Mouse (Mus musculus): ENCODE data around the gene Filip1l. TPM values are rescaled to one million over a fixed set of nuclear protein-coding genes. Genes with fewer than 3 reads are reported as not detected.
"Not testable (repeated sequence)": the region's sequence is repeated elsewhere in the genome, so short reads cannot be mapped to it uniquely, and the experiment has no call there.

Gene Filip1l
- total RNA-seq, 2 experiments from 2014 or later: 3.5 to 5.1 TPM

DNA sequence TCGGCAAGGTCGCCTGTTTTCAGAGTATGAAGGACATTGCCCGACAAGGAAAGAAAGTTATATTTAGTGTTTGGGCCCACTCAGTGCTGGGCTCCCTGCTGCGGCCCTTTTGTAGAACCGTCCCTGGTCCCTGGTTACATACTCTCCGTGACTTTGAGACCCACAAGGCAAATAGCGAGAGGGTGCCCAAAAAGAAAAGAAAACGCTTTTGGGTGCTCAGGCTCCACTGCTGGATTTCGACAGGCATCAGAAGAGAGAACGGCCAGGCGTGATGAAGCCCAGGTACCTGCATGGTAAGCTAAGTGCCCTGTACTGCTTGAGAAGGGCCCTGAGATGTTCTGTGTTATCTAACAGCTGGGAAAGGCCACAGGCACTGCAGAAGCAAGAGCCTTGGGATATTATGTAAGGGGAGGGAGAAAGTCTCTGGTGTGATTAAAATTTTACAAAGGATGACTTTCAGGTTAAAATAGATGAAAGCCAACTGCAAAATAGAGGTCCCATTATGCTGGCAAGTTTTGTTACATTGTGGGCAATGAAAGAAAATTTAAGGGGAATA is 351 bp downstream of the Filip1l start:
- no peak for DNase-seq (ENCODE audit: low spot score in 2 of 2)

GRCm38 (mm10) chr16:57353932-57354331 is 1.0 kb downstream of the Filip1l start:
- DNase-seq (ENCODE audit: low spot score in 2 of 2): no peak

- no peak for DNase-seq (ENCODE audit: low spot score in 2 of 2)
Observed at GRCm38 (mm10) chr16:57356454-57356853, 3.6 kb downstream of the Filip1l start.

GRCm38 (mm10) chr16:57357011-57357410 is 4.1 kb downstream of the Filip1l start:
- no peak for DNase-seq (ENCODE audit: low spot score in 2 of 2)

DNA sequence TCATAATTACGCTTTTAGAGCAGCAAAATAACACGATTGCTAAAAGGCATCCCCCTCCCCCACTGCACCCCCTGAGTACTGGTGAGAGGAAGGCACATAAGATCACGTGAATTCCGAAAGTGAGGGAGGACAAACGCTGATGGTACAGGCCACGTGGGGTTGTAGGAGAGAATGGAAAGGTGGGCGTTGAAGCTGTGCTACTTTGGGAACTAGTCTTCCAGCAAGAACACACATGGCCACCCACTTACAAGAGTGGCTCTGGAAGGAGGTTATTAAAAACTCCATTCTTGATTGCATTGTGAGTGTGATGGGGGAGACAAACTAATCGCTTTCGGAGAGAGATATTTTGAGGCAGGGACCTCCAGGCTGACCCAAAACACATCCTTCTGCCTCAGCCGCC is 6.4 kb downstream of the Filip1l start:
- no peak for DNase-seq (ENCODE audit: low spot score in 2 of 2)

- no peak for DNase-seq (ENCODE audit: low spot score in 2 of 2)
Observed at GRCm38 (mm10) chr16:57360785-57361184, 7.9 kb downstream of the Filip1l start.

DNA sequence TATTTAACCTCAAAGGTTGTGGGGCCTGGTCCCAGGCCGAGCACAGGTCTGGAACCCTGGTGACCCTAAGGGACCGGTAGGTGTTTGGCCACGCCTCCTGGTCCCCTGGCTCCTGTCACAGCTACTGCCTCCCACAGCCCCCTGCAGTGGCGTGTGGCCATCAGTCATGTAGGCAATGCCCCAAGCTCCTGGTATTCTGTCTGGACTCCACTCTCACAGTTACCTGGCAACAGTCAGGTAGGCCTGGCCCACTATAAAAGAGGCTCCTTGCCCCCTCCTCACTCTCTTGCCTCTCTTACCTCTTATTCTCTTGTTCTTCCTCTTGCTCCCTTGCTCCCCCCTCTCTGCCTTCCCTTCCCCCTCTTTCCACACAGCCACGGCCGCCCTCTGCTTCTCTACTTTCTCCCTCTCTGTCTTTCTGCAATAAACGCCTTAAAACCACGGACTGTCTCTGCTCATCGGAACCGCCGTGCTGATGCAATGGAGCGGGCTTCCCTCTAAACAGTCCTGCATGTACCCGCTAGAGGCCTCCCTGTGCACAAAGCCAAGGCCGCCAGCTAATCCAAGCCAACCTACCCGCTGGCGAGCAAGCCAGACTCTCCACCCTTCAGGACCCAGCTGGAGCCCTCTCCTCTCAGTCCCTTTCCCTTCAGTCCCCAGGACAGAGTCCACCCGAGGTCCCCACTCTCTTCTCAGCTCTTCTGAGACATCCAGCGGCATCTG is 9.9 kb downstream of the Filip1l start:
- DNase-seq (ENCODE audit: low spot score in 2 of 2): peak; percentile 36 to 60

- no peak for DNase-seq (ENCODE audit: low spot score in 2 of 2)
Observed at GRCm38 (mm10) chr16:57364498-57364897, 11.6 kb downstream of the Filip1l start.

GRCm38 (mm10) chr16:57366141-57366540 is 13.2 kb downstream of the Filip1l start:
- no peak for DNase-seq (ENCODE audit: low spot score in 2 of 2)

DNA sequence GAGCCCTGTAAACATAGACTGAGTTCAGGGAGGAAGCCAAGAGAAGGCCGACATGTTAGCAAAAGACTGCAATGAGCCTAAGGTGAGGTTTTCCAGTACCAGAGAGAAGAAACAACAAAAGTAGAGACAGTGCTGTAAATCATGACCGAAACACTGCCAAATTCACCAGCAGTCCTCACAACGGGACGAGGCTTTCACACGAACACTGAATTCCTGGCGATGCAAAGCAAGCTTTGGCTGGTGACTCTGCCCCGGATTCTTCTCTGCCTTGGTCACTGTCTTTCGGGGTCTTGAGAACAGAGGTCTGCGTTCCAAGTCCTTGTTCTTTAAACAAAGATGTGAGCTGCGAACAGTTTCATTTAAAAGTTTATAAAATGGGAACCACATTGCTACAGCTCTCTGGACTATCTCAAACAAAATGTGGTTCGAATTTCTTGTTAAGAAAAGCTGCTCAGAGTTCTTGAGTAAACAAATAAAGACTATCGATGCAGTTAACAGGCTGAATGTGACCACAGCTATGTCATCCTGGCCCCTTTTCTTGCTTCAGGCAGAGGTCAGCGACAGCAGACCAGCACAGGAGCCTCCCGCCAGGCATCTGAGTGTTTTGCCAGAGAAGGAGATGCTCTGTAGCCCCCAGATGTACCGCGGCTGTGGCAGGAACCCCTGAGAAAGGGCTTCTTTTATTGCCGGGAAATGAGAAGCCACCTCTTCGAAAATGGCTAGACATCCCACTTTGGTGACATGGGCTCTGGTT is 14.2 kb downstream of the Filip1l start:
- no peak for DNase-seq (ENCODE audit: low spot score in 2 of 2)

GRCm38 (mm10) chr16:57369846-57370496 is 17.1 kb downstream of the Filip1l start:
- DNase-seq (ENCODE audit: low spot score in 2 of 2): no peak

- DNase-seq (ENCODE audit: low spot score in 2 of 2): no peak
Observed at GRCm38 (mm10) chr16:57372156-57372555, 19.3 kb downstream of the Filip1l start.

DNA sequence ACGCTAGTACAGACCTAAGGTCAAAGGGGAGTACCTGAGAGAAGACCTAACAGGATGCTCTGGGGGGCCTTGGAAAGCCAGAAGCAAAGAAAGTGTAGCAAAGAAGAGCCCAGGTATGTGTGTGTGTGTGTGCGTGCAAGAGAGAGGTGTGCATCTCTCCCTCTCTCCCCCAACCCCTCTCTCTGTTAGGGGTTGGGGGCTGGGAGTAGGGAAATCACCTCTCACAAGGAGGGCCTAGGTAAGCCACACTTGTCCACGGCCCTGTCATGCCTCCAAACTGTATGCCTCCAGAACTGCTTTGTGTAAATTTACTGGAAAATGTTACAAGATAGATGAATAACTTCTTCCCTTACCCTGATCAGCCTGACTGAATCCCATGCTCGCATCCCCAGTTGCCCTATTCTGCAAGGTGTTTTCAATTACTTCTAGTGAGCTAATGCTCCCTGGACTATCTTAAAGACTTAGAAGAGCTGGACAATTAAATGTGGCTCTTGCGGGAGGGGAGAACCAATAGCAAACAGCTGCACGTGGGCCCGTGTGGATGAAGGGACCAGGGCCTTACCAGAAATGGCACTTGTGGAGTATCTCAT is 22.4 kb downstream of the Filip1l start:
- DNase-seq (ENCODE audit: low spot score in 2 of 2): no peak

- DNase-seq (ENCODE audit: low spot score in 2 of 2): no peak
Observed at GRCm38 (mm10) chr16:57378631-57379330, 25.9 kb downstream of the Filip1l start.

DNA sequence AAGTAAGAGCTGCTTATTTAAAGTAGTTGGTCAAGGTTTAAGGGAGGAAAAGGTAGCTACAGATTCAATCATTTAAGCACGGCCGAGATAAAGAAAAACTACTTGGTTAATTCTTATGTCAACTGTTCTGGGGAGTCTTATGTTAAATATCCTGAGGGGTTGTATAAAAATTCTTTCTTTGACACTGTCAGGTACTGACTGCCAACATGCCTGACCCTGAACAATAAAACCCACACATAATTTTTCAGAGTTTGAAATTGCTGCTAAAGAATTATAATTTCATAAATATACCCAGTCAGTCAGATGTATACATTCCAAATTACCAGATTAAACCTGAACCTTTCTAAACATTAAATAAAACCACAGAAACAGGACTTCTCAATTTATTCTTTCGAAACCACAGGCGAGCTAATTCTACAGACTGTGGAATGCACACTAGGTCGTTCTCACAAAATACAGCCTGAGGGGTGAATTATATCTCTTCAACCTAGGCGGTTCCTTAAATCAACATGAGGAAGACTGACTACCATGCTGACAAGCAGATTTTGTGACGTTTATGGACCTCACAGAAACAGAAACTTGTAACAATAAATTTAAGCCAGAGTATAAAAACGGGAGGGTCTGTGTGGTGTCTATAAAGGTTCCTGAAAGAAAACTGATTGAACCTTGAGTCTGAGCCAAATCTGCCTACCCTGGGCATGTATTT is 30.5 kb downstream of the Filip1l start:
- no peak for DNase-seq (ENCODE audit: low spot score in 2 of 2)

DNA sequence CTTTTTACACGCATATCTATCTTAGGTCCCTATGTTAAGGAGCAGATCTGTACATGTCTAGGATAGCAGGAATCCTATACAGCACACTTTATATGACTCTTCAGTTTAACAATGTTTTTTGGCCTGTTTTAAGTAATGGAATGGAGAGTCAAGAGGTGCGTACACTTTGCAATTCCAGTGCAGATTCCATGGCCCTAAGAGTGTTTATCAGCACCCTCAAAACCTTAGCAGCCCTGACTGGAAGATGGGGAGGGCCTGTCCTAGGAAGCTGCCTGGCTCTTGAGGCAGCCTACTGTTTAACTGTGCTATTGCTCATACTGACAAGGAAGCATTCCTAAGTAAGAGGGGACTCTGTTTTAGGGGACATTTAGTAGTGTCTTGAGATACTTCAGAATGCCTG is 31.4 kb downstream of the Filip1l start:
- DNase-seq (ENCODE audit: low spot score in 2 of 2): no peak

- peak; percentile 26 to 68 for DNase-seq (ENCODE audit: low spot score in 2 of 2)
Observed at GRCm38 (mm10) chr16:57389566-57390251, 36.8 kb downstream of the Filip1l start.

DNA sequence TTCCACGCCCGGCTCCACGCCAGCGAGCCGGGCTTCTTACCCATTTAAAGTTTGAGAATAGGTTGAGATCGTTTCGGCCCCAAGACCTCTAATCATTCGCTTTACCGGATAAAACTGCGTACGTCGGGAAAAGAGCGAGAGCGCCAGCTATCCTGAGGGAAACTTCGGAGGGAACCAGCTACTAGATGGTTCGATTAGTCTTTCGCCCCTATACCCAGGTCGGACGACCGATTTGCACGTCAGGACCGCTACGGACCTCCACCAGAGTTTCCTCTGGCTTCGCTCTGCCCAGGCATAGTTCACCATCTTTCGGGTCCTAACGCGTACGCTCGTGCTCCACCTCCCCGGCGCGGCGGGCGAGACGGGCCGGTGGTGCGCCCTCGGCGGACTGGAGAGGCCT is 38.3 kb downstream of the Filip1l start:
- not testable (repeated sequence) for DNase-seq (ENCODE audit: low spot score in 2 of 2)

- no peak for DNase-seq (ENCODE audit: low spot score in 2 of 2)
Observed at GRCm38 (mm10) chr16:57392461-57392860, 39.6 kb downstream of the Filip1l start.

DNA sequence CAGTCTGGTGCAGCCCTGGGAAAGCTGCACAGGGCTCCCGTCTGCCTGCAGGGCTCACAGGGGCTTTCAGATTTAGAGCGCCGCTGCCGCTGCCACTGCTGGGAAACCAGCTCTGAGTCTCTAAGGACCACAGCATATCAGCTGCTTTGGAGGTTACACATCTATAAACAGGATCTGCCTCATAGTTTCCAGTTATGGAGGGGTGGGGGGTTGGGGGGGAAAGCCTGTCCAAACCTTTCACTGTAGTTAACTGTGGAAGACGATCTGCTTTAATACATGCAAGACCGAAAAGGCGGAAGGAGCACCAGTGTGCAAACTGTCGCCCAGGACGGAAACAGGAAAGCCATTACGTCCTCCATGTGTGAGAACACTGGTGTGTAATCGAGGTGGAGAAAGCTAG is 40.3 kb downstream of the Filip1l start:
- DNase-seq (ENCODE audit: low spot score in 2 of 2): peak in 1 of 2 experiments; percentile 6

Data from layer of hippocampus, postnatal 14 days (tissue).